Mouse (Mus musculus) hindbrain, embryonic 12.5 days (tissue): ENCODE data around the gene Slc8a2. TPM values are rescaled to one million over a fixed set of nuclear protein-coding genes. Genes with fewer than 3 reads are reported as not detected.

Experiments
- ATAC-seq: fragments of 200-750 bp; cut with Nextera tagmentation; 2 replicates; pipeline ENCODE4 v1.8.0; 2017; ENCODE audit warnings: moderate TSS enrichment; ENCODE audit not compliant: low FRiP score
- H3K27ac ChIP-seq: fragments of 300-500 bp; sonication (generic); 2 replicates; pipeline ENCODE4 v1.5.1; 2016; ENCODE audit warnings: mild to moderate bottlenecking
- H3K27me3 ChIP-seq: fragments of 300-500 bp; sonication (generic); 2 replicates; pipeline ENCODE4 v1.6.1; 2016; ENCODE audit warnings: mild to moderate bottlenecking
- H3K36me3 ChIP-seq: fragments of 300-500 bp; sonication (generic); 2 replicates; pipeline ENCODE4 v1.6.1; 2016; ENCODE audit warnings: mild to moderate bottlenecking
- H3K4me1 ChIP-seq: fragments of 300-500 bp; sonication (generic); 2 replicates; pipeline ENCODE4 v1.6.1; 2016
- H3K4me2 ChIP-seq: fragments of 300-500 bp; sonication (generic); replicated peaks from 2 replicates; pipeline ENCODE4 v1.6.1; 2016; ENCODE audit warnings: mild to moderate bottlenecking
- H3K4me3 ChIP-seq: fragments of 300-500 bp; sonication (generic); 2 replicates; pipeline ENCODE4 v1.5.1; 2016; ENCODE audit warnings: mild to moderate bottlenecking
- H3K9ac ChIP-seq: fragments of 300-500 bp; sonication (generic); 2 replicates; pipeline ENCODE4 v1.6.1; 2016; ENCODE audit warnings: mild to moderate bottlenecking, moderate library complexity
- H3K9me3 ChIP-seq: fragments of 300-500 bp; sonication (generic); replicated peaks from 2 replicates; pipeline ENCODE4 v1.6.1; 2016; ENCODE audit warnings: mild to moderate bottlenecking
- WGBS: fragments of 180-500 bp; shearing (Covaris S2); methylation state at CpG from one replicate; pipeline ENCODE4 v1.1.7; 2016; 5-methylcytosine and 5-hydroxymethylcytosine counted together
- polyA plus RNA-seq: library from polyadenylated mRNA; unstranded; fragments of >200 nt; fragmentation: Nextera tagmentation; extraction: Ambion mirVana; gene quantifications from 2 replicates; pipeline ENCODE4 v1.2.1, GENCODE M21; 2016

The Slc8a2 gene
- polyA plus RNA-seq, 1 experiment from 2014 or later, result 1.3 TPM

- no peak overlapping the region for H3K4me2 ChIP-seq
- H3K4me1 ChIP-seq, result peaks cover 46% of the 10 kb centered on the region
- 59% methylated on average over 6 of the region's 6 CpGs for WGBS
- peak; percentile 73 for ATAC-seq
- H3K9me3 ChIP-seq, result no peaks in the 10 kb centered on the region
- H3K9ac ChIP-seq, result 0 out of 2 replicates have a peak overlapping the region, but pooled peaks have one; percentile 19
- peak overlapping the region; percentile 73 for H3K27ac ChIP-seq
- H3K36me3 ChIP-seq, result peaks cover 38% of the 10 kb centered on the region
- H3K4me3 ChIP-seq, result no peak overlapping the region
- H3K27me3 ChIP-seq, result no peaks in the 10 kb centered on the region
These were observed 25.9 kb upstream of the Slc8a2 start for GRCm38 (mm10) chr7:16103760-16104159.

- no peak overlapping the region for H3K4me3 ChIP-seq
- peak overlapping the region; percentile 73 for H3K27ac ChIP-seq
- no peaks in the 10 kb centered on the region for H3K9me3 ChIP-seq
- peaks cover 48% of the 10 kb centered on the region for H3K36me3 ChIP-seq
- no peaks in the 10 kb centered on the region for H3K27me3 ChIP-seq
- WGBS, result 92% methylated on average over 7 of the region's 7 CpGs
- H3K4me1 ChIP-seq, result peaks cover 35% of the 10 kb centered on the region
- H3K9ac ChIP-seq, result no peak overlapping the region
- no peak overlapping the region for H3K4me2 ChIP-seq
- no peak for ATAC-seq
These were observed 24.8 kb upstream of the Slc8a2 start for GRCm38 (mm10) chr7:16104611-16105388.

- peaks cover 9% of the 10 kb centered on the region for H3K4me1 ChIP-seq
- no peaks in the 10 kb centered on the region for H3K27me3 ChIP-seq
- 93% methylated on average over 9 of the region's 9 CpGs for WGBS
- no peaks in the 10 kb centered on the region for H3K9me3 ChIP-seq
- no peak overlapping the region for H3K27ac ChIP-seq
- no peak for ATAC-seq
- H3K4me2 ChIP-seq, result no peak overlapping the region
- no peak overlapping the region for H3K9ac ChIP-seq
- H3K4me3 ChIP-seq, result no peak overlapping the region
- peaks cover 76% of the 10 kb centered on the region for H3K36me3 ChIP-seq
These were observed 20.6 kb upstream of the Slc8a2 start for GRCm38 (mm10) chr7:16108886-16109542.

- no peaks in the 10 kb centered on the region for H3K27me3 ChIP-seq
- H3K4me1 ChIP-seq, result no peaks in the 10 kb centered on the region
- H3K4me2 ChIP-seq, result no peak overlapping the region
- WGBS, result 92% methylated on average over 8 of the region's 8 CpGs
- H3K9ac ChIP-seq, result no peak overlapping the region
- no peak overlapping the region for H3K4me3 ChIP-seq
- ATAC-seq, result no peak
- H3K36me3 ChIP-seq, result peaks cover 82% of the 10 kb centered on the region
- H3K9me3 ChIP-seq, result no peaks in the 10 kb centered on the region
- no peak overlapping the region for H3K27ac ChIP-seq
These were observed 19.5 kb upstream of the Slc8a2 start for GRCm38 (mm10) chr7:16110158-16110557.

- peaks cover 95% of the 10 kb centered on the region for H3K36me3 ChIP-seq
- no peaks in the 10 kb centered on the region for H3K4me1 ChIP-seq
- WGBS, result 94% methylated on average over 7 of the region's 7 CpGs
- no peak for ATAC-seq
- H3K9me3 ChIP-seq, result no peaks in the 10 kb centered on the region
- H3K9ac ChIP-seq, result no peak overlapping the region
- H3K27ac ChIP-seq, result no peak overlapping the region
- no peak overlapping the region for H3K4me2 ChIP-seq
- no peaks in the 10 kb centered on the region for H3K27me3 ChIP-seq
- no peak overlapping the region for H3K4me3 ChIP-seq
These were observed 18.1 kb upstream of the Slc8a2 start for GRCm38 (mm10) chr7:16111284-16112090.

GRCm38 (mm10) chr7:16116418-16116817 is 13.2 kb upstream of the Slc8a2 start:
- peaks cover 63% of the 10 kb centered on the region for H3K36me3 ChIP-seq
- no peak for ATAC-seq
- H3K27me3 ChIP-seq, result no peaks in the 10 kb centered on the region
- no peak overlapping the region for H3K4me2 ChIP-seq
- H3K9me3 ChIP-seq, result no peaks in the 10 kb centered on the region
- 94% methylated on average over 7 of the region's 7 CpGs for WGBS
- no peak overlapping the region for H3K27ac ChIP-seq
- no peak overlapping the region for H3K4me3 ChIP-seq
- H3K4me1 ChIP-seq, result peaks cover 13% of the 10 kb centered on the region
- no peak overlapping the region for H3K9ac ChIP-seq

GRCm38 (mm10) chr7:16117100-16117499 is 12.5 kb upstream of the Slc8a2 start:
- Histone ChIP-seq H3K4me3 (no peak overlapping the region), H3K36me3 (peaks cover 56% of the 10 kb centered on the region), H3K4me2 (no peak overlapping the region), H3K9ac (no peak overlapping the region), H3K27me3 (no peaks in the 10 kb centered on the region), H3K27ac (no peak overlapping the region), H3K9me3 (no peaks in the 10 kb centered on the region), H3K4me1 (peaks cover 13% of the 10 kb centered on the region)
- WGBS, result 78% methylated on average over 3 of the region's 3 CpGs
- ATAC-seq, result no peak

- no peaks in the 10 kb centered on the region for H3K9me3 ChIP-seq
- H3K4me2 ChIP-seq, result peak within 1 kb of the TSS; percentile 54
- H3K36me3 ChIP-seq, result peaks cover 30% of the 10 kb centered on the region
- H3K9ac ChIP-seq, result peak within 1 kb of the TSS; percentile 77
- peak within 1 kb of the TSS; percentile 72 for H3K4me3 ChIP-seq
- peak within 1 kb of the TSS; percentile 91 for H3K27ac ChIP-seq
- no peaks in the 10 kb centered on the region for H3K27me3 ChIP-seq
- H3K4me1 ChIP-seq, result peaks cover 13% of the 10 kb centered on the region
- 2% methylated on average over 33 of the region's 33 CpGs for WGBS
- ATAC-seq, result peak; percentile 90
These were observed 9.9 kb upstream of the Slc8a2 start, which contains the start of gene Kptn for GRCm38 (mm10) chr7:16119569-16120261. Gene Kptn, plus strand, starts transcription at chr7:16119895.

- H3K27me3 ChIP-seq, result no peaks in the 10 kb centered on the region
- 56% methylated on average over 9 of the region's 9 CpGs for WGBS
- H3K27ac ChIP-seq, result no peak overlapping the region
- peaks cover 26% of the 10 kb centered on the region for H3K36me3 ChIP-seq
- H3K4me2 ChIP-seq, result peak overlapping the region; percentile 54
- H3K9ac ChIP-seq, result peak overlapping the region; percentile 77; the same call in 1 of the 2 replicates
- no peaks in the 10 kb centered on the region for H3K9me3 ChIP-seq
- H3K4me3 ChIP-seq, result peak overlapping the region; percentile 72
- H3K4me1 ChIP-seq, result peaks cover 13% of the 10 kb centered on the region
- ATAC-seq, result no peak; the same call in none of the 2 replicates
These were observed 9.4 kb upstream of the Slc8a2 start for GRCm38 (mm10) chr7:16120262-16120600.

GRCm38 (mm10) chr7:16125829-16126228 is 3.8 kb upstream of the Slc8a2 start:
- no peaks in the 10 kb centered on the region for H3K27me3 ChIP-seq
- peaks cover 17% of the 10 kb centered on the region for H3K4me1 ChIP-seq
- peaks cover 9% of the 10 kb centered on the region for H3K36me3 ChIP-seq
- no peak overlapping the region for H3K9ac ChIP-seq
- 78% methylated on average over 9 of the region's 9 CpGs for WGBS
- no peak overlapping the region for H3K4me2 ChIP-seq
- H3K9me3 ChIP-seq, result no peaks in the 10 kb centered on the region
- no peak overlapping the region for H3K4me3 ChIP-seq
- no peak for ATAC-seq
- no peak overlapping the region for H3K27ac ChIP-seq

GRCm38 (mm10) chr7:16128344-16128743 is 1.3 kb upstream of the Slc8a2 start:
- Histone ChIP-seq H3K4me1 (peaks cover 42% of the 10 kb centered on the region), H3K9me3 (no peaks in the 10 kb centered on the region), H3K27ac (no peak overlapping the region), H3K4me2 (no peak overlapping the region), H3K27me3 (no peaks in the 10 kb centered on the region), H3K9ac (no peak overlapping the region), H3K4me3 (no peak overlapping the region), H3K36me3 (peaks cover 9% of the 10 kb centered on the region)
- WGBS, result 91% methylated on average over 6 of the region's 6 CpGs
- no peak for ATAC-seq

- Histone ChIP-seq H3K9me3 (no peaks in the 10 kb centered on the region), H3K4me1 (peaks cover 48% of the 10 kb centered on the region), H3K4me2 (peak overlapping the region; percentile 74), H3K27me3 (no peaks in the 10 kb centered on the region), H3K9ac (no peak overlapping the region), H3K27ac (peak overlapping the region; percentile 90), H3K4me3 (no peak overlapping the region), H3K36me3 (peaks cover 9% of the 10 kb centered on the region)
- ATAC-seq, result no peak
- WGBS, result 67% methylated on average over 5 of the region's 5 CpGs
These were observed 727 bp upstream of the Slc8a2 start for GRCm38 (mm10) chr7:16128899-16129298.
